Mouse (Mus musculus): ENCODE measurements around the gene Dna2.

Gene Dna2

DNA sequence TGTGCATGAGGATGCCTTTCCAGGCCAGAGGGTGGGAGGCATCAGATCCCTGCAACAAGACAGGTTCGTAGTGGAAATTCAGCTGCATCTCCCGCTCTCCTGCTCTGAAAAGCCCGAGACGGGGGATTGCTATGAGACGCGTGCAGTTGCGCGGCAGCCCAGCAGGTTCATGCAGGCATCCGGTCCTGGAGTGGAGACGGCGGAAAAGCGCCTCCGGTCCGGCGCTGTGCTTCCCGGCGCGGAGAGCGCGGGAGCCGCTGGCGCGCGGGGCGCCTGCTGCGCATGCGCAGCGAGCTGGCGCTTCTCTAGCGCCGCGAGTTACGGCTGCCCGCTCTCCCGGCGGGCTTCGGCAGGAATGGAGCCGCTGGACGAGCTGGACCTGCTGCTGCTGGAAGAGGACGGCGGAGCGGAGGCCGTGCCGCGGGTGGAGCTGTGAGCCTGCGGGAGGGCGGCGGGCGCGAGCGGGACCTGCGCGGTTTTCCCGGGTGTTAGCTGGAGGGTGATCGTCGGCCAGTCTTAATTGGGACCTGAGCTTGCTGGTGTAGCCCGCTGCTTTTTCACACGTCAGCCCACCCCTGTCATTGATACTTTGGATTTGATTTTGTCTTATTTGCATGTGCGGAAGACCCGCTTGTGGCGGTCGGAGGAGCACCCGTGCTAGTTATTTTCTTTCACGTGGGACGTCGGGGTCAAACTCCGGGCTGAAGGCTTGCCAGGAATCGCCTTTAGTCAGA lies at the start of gene Dna2:
Dna2 (plus strand) TSS at position 289 of the 734 bp plus-strand sequence.
- under 1% methylated on average over 68 of the region's 68 CpGs for WGBS

DNA sequence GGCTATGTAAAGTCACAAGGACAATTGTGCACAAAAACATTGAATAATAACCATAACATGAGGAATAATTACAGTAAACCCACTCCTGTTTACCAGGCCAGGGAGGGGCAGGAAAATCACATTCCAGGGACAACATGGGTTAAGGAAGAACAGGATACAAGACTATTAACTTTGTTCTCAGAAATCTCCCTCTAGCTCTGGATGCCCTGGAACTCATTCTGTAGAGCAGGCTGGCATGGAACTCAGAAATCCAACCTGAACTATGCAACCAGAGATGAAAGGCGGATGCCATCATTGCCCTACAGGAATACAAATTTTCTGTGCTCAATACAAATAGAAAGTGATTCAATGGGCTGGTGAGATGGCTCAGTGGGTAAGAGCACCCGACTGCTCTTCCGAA lies 49.4 kb upstream of the Dna2 start:
- WGBS = 95% methylated on average over 3 of the region's 3 CpGs

DNA sequence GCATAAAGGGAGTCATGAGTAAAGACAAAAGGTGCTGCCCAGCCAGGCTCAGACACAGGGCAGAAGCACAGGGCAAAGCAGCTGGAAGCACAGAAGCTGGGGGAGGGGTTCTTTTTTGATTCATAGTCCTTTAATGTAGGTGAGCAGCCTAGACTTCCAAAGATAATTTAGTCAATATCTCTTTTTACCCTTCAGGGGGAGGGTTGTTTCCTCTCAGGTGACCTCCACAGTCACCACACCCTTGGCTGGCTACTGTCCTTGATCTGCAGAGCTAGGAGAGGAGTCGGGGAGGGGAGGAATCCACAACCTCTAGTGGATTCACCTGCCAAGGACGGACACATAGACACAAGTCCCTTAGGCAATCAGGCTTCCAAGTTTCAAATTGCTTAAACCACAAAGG lies 48.8 kb upstream of the Dna2 start:
- WGBS = 93% methylated on average over 2 of the region's 2 CpGs

DNA sequence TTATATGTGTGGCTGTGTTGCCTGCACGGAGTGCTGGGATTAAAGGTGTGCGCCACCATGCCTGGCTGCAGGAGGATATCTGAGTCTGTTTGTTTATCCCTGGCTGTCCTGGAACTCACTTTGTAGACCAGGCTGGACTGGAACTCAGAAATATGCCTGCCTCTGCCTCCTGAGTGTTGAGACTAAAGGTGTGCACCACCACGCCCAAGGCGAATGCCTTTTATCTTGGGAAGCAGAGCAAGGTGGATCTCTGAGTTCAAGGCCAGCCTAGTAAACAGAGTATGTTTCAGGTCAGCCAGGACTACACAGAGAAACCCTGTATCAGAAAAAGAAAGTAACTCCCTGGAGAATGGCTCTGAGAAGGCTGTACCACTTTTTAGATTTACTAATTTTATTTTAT lies 46.7 kb upstream of the Dna2 start:
- WGBS = 97% methylated on average over 4 of the region's 4 CpGs

GRCm38 (mm10) chr10:62901826-62902225 lies 45.0 kb upstream of the Dna2 start:
- WGBS = 61% methylated on average over 8 of the region's 8 CpGs

DNA sequence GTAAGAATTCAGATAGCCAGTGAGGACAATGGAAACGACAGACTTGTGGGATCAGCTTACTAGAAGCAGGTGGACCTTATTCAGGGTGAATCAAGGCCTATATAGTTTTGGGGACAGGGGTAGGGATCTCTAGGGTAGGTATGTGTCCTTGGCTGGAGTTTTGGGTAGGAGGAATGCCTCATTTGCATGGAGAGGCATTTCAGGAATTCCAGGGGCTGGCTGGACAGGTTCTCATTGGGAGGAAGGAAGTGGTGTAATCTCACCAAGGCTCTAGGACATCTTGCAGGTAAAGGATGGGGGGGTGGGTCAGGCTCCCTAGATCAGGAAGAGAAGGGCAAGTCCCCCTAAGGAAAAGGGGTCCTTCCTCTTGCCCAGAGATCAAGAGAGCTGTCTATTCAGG lies 44.0 kb upstream of the Dna2 start:
- 69% methylated on average over 1 of the region's 1 CpGs for WGBS

DNA sequence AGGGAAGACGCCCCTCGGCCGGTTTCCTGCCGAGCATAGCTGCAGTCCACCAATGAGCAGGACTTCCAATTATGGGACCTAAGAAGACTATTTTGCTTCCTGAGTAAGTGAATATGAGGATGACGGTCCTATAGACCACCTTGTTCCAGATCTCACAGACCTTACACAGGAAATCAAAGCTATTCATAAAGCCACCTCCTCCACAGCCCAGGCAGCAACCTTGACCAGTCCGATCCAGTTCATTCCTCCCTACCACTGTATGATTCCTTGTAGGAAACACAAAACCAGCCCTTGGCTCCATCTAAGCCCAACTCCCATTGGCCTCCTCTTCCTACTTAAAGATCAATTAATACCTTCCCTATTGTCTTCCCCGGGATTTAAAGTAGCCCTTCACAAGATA lies 40.5 kb upstream of the Dna2 start:
- WGBS = 88% methylated on average over 7 of the region's 7 CpGs

GRCm38 (mm10) chr10:62908896-62909295 lies 37.9 kb upstream of the Dna2 start, which contains the start of gene Tet1:
Tet1 (minus strand) TSS chr10:62908996.
- WGBS = no CpG with 5 or more reads among the region's 1 CpGs

DNA sequence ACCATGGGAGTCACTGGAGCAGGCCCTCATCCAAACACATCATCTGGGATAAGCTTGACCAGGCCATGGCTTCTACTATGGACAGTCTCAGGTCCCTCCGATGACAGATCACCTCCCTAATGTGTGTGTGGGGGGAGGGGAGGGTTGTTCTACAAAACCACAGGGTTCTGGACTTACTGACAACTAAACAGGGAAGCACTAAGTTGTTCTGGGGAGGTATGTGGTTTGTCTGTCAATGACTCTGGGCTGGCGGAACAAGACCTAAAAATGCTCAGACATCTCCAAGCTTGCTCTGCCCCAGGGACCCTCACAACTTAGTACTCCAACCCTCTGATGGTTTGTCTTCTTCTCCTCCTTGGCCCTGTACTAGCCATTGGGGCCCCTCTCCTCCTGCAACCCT lies 35.7 kb upstream of the Dna2 start:
- WGBS = 90% methylated on average over 2 of the region's 2 CpGs

DNA sequence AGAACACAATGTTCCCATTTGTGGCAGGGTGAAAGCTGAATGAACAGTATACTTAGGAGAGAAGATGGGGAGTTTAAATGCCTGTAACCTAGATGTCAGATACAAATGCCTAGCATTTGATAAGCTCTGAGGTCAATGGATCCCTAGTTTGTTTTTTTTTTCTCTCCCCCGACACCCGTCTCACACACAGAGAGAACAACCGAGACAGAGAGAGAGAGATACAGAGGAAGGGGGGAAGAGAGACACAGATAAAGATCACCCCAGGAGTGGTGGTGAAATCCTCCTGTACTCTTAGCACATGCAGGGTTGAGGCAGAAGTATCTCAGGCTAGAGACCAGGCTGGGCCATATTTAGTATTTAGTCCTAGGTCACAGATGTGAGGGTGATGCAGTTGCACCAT lies 27.8 kb upstream of the Dna2 start:
- WGBS = 90% methylated on average over 3 of the region's 3 CpGs

DNA sequence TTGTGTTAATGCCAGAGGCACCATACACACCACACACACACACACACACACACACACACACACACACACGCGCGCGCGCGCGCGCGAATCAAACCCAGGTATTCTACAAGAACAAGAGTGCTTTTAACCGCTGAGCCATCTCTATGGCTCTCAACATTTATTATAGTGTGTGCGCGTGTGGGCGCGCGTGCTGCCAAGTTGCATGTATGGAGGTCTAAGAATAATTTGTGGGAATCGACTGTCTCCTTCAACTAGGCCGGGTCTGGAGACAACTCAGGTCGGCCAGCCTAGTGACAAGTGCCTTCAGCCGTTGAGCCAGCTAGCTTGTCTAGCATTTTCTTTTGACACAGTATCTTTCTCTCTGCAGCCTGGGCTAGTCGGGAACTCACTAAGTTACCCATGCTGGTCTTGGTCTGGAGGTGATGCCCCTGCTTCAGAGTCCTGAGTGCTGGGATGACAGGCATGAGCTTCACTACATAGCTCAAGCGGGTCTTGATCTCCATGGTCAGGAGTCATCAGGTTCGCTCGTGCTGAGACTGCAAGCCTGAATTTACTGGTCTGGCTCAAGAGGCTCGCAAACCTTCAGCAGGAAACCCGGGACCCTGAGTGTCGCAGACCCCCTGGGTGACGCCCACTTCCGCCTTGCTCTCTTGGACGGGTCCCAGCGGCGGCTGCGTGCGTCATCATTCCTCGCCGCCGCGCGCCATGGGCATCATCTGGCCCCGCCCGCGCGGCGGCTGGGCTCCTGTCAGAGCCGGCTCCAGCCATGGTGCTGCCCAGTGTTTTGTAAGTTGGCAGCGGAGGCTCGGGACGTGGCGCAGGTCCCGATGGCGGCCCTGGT lies 26.7 kb upstream of the Dna2 start, which contains the start of gene Slc25a16:
Slc25a16 (plus strand) TSS at position 709 of the 841 bp plus-strand sequence.
- 5% methylated on average over 49 of the region's 50 CpGs for WGBS

- under 1% methylated on average over 29 of the region's 29 CpGs for WGBS
Measured at GRCm38 (mm10) chr10:62920766-62921156, 26.1 kb upstream of the Dna2 start.

DNA sequence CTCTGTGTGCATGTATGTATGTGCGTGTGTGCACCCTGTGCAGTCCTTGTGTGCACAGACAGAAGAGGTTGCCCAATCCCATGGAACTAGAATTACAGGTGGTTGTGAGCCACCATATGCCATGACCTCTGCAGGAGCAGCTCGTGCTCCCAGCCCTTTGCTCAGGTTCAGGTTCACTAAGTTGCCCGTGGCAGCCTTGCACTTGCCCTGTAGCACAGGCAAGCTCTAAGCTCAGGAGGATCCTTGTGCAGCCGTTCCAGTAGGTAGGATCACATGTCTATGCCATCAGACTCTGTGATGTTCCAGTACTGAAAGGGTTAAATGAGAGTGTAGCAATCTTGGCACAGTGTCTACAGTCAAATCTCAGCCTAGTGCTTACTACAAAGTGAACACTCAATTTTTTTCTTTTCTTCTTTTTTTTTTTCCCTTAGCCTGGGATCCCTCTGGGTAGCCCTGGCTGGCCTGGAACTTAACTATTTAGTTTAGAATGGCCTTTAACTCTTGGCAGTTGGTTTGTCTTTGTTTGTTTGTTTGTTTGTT lies 22.7 kb upstream of the Dna2 start:
- WGBS = 91% methylated on average over 4 of the region's 4 CpGs

DNA sequence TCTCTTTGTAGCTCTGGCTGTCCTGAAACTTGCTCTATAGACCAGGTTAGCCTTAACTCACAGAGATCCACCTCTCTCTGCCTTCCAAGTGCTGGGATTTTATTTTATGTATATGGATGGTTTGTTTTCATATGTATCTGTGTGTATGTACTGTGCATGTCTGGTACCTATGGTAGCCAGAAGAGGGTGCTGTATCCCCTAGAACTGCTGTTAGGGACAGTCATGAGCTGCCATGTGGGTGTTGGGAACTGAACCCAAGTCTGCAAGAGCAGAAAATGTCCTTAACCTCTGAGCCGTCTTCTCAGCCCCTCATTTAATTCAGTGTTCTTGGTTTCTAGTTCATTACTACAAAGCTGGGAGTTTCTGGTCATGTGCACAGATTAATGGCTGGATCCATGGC lies 14.4 kb upstream of the Dna2 start:
- WGBS = 100% methylated on average over 1 of the region's 1 CpGs

- WGBS = 80% methylated on average over 10 of the region's 10 CpGs
Measured at GRCm38 (mm10) chr10:62944975-62945580, 1.7 kb upstream of the Dna2 start.

GRCm38 (mm10) chr10:62948551-62948950 lies 1.7 kb downstream of the Dna2 start:
- WGBS = 88% methylated on average over 7 of the region's 7 CpGs

- WGBS = 94% methylated on average over 7 of the region's 7 CpGs
Measured at GRCm38 (mm10) chr10:62963956-62964355, 17.1 kb downstream of the Dna2 start.

GRCm38 (mm10) chr10:62965796-62966195 lies 19.0 kb downstream of the Dna2 start:
- WGBS = 93% methylated on average over 11 of the region's 11 CpGs

- 97% methylated on average over 15 of the region's 15 CpGs for WGBS
Measured at GRCm38 (mm10) chr10:62966291-62966690, 19.5 kb downstream of the Dna2 start.

- WGBS = 56% methylated on average over 16 of the region's 16 CpGs
Measured at GRCm38 (mm10) chr10:62971821-62972220, 25.0 kb downstream of the Dna2 start.

DNA sequence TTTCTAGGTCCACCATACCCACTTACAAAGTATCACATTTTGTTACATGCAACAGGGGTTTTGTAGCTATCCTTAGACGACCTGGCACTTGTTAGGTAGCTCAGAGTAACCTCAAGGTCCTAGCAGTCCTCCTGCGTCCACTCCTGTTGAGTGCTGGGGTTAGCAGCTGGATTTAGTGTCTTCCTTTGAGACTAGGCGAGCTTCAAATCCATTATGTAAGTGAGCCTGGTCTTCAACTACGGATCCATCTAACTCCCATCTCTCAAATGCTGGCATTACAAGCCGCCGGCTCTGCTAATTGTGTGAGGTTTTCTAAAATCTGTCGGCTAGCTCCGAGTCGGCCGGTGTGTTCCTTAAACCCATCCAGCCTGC lies 32.8 kb downstream of the Dna2 start:
- 12% methylated on average over 10 of the region's 10 CpGs for WGBS

Data from cerebral cortex, adult 2 months (tissue).